Mouse (Mus musculus): ENCODE results near the gene Slc25a21. TPM values are rescaled to one million over a fixed set of nuclear protein-coding genes. Genes with fewer than 3 reads are reported as not detected.
"Not testable (repeated sequence)": the region's sequence is repeated elsewhere in the genome, so short reads cannot be mapped to it uniquely, and the experiment has no call there.

Slc25a21 gene
- total RNA-seq (2022): 1 to 10 TPM in 2 of 4 experiments, under 1 TPM in 2; 0.68 to 1.7 (median 1.1) TPM

- no peak for DNase-seq (ENCODE audit: low spot score in 2 of 2)
Measured at GRCm38 (mm10) chr12:57197363-57198026, at the start of gene Slc25a21. TSS of gene Slc25a21 (minus strand) at chr12:57197472.

GRCm38 (mm10) chr12:57243671-57244495, 46.6 kb upstream of the Slc25a21 start:
- no peak for DNase-seq (ENCODE audit: low spot score in 2 of 2)

- DNase-seq (ENCODE audit: low spot score in 2 of 2): no peak
Measured at GRCm38 (mm10) chr12:57233386-57233785, 36.1 kb upstream of the Slc25a21 start.

- no peak for DNase-seq (ENCODE audit: low spot score in 2 of 2)
Measured at GRCm38 (mm10) chr12:57231085-57231875, 34.0 kb upstream of the Slc25a21 start.

GRCm38 (mm10) chr12:57230192-57230706, 33.0 kb upstream of the Slc25a21 start, which contains the start of the genes Prps1l3 and Mipol1:
TSS of gene Prps1l3 (plus strand) at chr12:57230412.
TSS of gene Mipol1 (plus strand) at chr12:57230427.
- peak; percentile 70 to 82 for DNase-seq (ENCODE audit: low spot score in 2 of 2)

GRCm38 (mm10) chr12:57229703-57230102, 32.4 kb upstream of the Slc25a21 start:
- no peak for DNase-seq (ENCODE audit: low spot score in 2 of 2)

- no peak for DNase-seq (ENCODE audit: low spot score in 2 of 2)
Measured at GRCm38 (mm10) chr12:57227776-57228175, 30.5 kb upstream of the Slc25a21 start.

GRCm38 (mm10) chr12:57226411-57226810, 29.1 kb upstream of the Slc25a21 start:
- DNase-seq (ENCODE audit: low spot score in 2 of 2): no peak

GRCm38 (mm10) chr12:57212463-57212862, 15.2 kb upstream of the Slc25a21 start:
- not testable (repeated sequence) for DNase-seq (ENCODE audit: low spot score in 2 of 2)

- DNase-seq (ENCODE audit: low spot score in 2 of 2): peak in 1 of 2 experiments; percentile 9
Measured at GRCm38 (mm10) chr12:57211353-57212311, 14.4 kb upstream of the Slc25a21 start.

- no peak for DNase-seq (ENCODE audit: low spot score in 2 of 2)
Measured at GRCm38 (mm10) chr12:57204276-57204851, 7.1 kb upstream of the Slc25a21 start.

GRCm38 (mm10) chr12:57201901-57202300, 4.6 kb upstream of the Slc25a21 start:
- no peak for DNase-seq (ENCODE audit: low spot score in 2 of 2)

GRCm38 (mm10) chr12:57199427-57199826, 2.2 kb upstream of the Slc25a21 start:
- no peak for DNase-seq (ENCODE audit: low spot score in 2 of 2)

GRCm38 (mm10) chr12:57198269-57198668, 997 bp upstream of the Slc25a21 start:
- DNase-seq (ENCODE audit: low spot score in 2 of 2): no peak

GRCm38 (mm10) chr12:57196608-57197362, 487 bp downstream of the Slc25a21 start:
- peak in 1 of 2 experiments; percentile 3 for DNase-seq (ENCODE audit: low spot score in 2 of 2)

GRCm38 (mm10) chr12:57196286-57196607, 1.0 kb downstream of the Slc25a21 start:
- DNase-seq (ENCODE audit: low spot score in 2 of 2): no peak

GRCm38 (mm10) chr12:57194609-57195008, 2.7 kb downstream of the Slc25a21 start:
- no peak for DNase-seq (ENCODE audit: low spot score in 2 of 2)

- DNase-seq (ENCODE audit: low spot score in 2 of 2): no peak
Measured at GRCm38 (mm10) chr12:57187032-57187431, 10.2 kb downstream of the Slc25a21 start.

GRCm38 (mm10) chr12:57186126-57186525, 11.1 kb downstream of the Slc25a21 start:
- DNase-seq (ENCODE audit: low spot score in 2 of 2): no peak

Data from left cerebral cortex, adult 8-10 months (tissue).